Mouse (Mus musculus): ENCODE results near the gene Arhgdia.

The Arhgdia gene

GRCm38 (mm10) chr11:120613976-120614375, 32.6 kb upstream of the Arhgdia start:
- 77% methylated on average over 8 of the region's 8 CpGs for whole genome bisulfite sequencing

DNA sequence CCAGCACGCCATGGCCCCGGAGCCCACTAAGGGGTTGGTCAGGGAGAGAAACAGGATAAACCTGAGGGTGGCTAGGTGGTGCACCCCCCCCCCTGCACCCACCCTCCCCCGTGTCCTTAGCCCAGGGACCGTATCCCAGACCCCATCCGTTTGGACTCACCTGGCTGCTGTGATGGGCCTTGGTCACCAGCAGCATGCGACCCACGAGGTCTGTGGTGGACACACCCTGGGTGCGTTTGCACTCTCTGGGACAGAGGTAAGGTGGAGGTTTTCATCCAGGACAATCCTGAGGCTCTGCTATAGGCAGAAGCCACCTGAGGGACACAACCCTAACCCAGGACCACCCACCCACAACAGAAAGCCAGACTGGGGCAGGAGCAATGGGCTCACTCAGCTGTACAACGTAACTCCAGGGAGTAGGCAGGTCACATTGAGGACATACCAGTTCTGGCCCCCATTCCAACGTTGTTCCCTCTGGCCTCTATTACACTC, 32.1 kb upstream of the Arhgdia start:
- 88% methylated on average over 10 of the region's 10 CpGs for WGBS

DNA sequence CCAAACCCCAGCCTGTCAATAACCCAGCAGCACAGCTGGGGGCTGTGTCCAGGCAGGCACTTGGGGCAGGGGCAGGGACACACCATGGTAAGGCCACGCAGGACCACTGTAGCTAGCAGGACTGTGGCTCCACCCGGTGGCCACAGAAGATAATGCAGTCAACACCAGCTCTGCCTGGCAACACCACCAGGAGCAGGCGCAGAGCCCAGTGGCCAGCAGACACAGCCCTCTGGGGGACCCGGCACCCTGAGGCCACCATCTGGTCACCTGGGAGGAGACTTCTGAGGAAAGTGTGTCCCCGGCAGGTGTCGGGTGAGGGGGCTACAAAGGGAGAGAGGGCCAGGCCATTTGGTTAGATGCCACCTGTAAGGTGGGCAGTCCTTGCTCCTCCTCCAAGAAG, 31.3 kb upstream of the Arhgdia start:
- 37% methylated on average over 6 of the region's 6 CpGs for WGBS

DNA sequence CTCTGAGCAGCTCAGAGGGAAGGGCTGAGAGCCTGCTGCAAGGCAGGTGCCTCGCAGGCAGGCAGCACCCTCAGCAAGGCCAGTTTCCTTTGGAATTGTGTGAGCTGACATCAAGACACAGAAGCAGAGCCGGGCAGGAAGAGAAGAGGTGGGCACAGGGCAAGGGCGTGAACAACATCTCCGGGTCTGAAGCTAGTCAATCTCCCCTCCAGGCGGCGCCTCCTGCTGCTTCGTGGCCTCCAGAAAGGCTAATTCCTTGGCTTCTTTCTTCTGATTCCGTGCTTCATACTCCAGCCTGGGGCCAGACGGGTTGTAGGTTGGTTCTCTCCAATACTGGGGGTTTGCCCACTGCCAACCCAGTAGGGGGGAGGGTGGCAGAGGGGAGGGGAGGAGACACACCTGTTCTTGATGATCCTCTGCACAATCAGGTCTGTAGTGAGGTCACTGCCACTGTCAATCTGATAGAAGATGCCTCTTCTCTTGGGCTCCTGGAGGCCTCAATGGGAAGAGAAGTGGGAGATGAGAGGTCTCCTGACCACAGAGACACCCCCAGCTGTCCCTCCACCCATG, 29.1 kb upstream of the Arhgdia start:
- 72% methylated on average over 9 of the region's 9 CpGs for WGBS

DNA sequence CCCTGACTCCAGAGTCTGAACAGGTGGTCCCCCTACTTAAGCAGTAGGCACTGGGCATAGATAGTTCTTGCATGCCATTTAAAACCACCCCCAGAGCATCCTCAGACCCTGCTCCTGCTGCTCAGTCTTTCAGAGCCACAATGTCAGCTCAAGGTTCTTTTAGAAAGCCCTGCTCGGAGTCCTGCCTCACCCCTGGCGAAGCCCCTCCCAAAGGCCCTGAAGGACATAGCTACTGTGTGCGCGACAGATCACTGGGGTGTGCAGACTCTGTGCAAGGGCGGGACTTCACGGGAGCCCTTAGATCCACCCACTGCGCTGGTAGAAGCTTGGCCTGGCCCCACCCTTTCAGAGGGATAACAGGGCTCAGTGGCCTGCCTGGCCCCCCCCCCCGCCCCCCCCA, 27.8 kb upstream of the Arhgdia start:
- WGBS = 40% methylated on average over 8 of the region's 8 CpGs

- WGBS = 14% methylated on average over 45 of the region's 45 CpGs
Observed at GRCm38 (mm10) chr11:120608241-120609034, 27.0 kb upstream of the Arhgdia start, which contains the start of gene Npb. Npb (plus strand) TSS chr11:120608477.

- 72% methylated on average over 4 of the region's 4 CpGs for WGBS
Observed at GRCm38 (mm10) chr11:120606764-120607163, 25.3 kb upstream of the Arhgdia start.

GRCm38 (mm10) chr11:120605667-120606066, 24.2 kb upstream of the Arhgdia start:
- 73% methylated on average over 7 of the region's 7 CpGs for WGBS

DNA sequence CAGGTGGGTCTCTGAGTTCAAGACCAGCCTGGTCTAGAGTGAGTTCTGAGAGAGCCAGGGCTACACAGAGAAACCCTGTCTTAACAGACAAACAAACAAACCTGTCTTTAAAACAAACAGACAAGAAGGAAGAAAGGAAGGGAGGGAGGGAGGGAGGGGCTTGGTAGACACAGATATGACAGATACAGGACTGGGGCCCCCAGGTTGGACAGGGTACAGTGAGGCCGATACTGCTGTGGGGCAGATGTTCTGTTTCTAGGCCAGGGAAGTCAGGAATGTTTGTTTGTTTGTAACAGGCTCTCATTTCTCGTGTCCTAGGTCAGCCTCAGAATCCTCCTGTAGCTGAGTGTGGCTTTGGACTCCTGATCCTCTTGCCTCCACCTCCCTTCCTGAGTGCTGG, 22.1 kb upstream of the Arhgdia start:
- 79% methylated on average over 2 of the region's 2 CpGs for WGBS

GRCm38 (mm10) chr11:120600716-120601115, 19.3 kb upstream of the Arhgdia start:
- 93% methylated on average over 3 of the region's 3 CpGs for WGBS

DNA sequence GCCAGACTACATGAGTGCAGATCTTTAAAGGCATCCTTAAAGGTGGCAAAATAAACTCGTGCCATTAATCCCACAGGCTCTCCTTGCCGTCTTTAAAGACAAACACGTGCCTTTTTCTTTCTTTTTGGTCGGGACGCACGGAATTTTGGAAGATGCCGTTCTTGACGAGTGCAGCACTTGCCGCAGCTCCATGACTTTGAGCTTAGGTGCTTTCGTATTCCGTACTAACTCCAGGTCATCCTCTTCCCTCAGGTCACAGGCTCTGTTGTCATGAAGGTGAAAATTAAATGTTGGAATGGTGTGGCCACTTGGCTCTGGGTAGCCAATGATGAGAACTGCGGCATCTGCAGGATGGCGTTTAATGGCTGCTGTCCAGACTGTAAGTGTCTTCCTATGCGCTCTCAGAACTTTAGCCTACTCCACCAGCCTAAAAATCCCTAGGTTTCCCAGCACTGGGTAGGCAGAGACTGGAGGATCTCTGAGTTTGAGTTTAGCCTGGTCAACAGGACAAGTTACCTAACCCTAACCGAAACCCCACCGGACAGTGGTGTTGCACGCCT, 17.6 kb upstream of the Arhgdia start:
- WGBS = 36% methylated on average over 17 of the region's 17 CpGs

GRCm38 (mm10) chr11:120598283-120598989, 17.0 kb upstream of the Arhgdia start, which contains the start of the genes Alyref and Anapc11:
Alyref (minus strand) TSS chr11:120598365.
Anapc11 (plus strand) TSS chr11:120598421.
- WGBS = under 1% methylated on average over 88 of the region's 88 CpGs

DNA sequence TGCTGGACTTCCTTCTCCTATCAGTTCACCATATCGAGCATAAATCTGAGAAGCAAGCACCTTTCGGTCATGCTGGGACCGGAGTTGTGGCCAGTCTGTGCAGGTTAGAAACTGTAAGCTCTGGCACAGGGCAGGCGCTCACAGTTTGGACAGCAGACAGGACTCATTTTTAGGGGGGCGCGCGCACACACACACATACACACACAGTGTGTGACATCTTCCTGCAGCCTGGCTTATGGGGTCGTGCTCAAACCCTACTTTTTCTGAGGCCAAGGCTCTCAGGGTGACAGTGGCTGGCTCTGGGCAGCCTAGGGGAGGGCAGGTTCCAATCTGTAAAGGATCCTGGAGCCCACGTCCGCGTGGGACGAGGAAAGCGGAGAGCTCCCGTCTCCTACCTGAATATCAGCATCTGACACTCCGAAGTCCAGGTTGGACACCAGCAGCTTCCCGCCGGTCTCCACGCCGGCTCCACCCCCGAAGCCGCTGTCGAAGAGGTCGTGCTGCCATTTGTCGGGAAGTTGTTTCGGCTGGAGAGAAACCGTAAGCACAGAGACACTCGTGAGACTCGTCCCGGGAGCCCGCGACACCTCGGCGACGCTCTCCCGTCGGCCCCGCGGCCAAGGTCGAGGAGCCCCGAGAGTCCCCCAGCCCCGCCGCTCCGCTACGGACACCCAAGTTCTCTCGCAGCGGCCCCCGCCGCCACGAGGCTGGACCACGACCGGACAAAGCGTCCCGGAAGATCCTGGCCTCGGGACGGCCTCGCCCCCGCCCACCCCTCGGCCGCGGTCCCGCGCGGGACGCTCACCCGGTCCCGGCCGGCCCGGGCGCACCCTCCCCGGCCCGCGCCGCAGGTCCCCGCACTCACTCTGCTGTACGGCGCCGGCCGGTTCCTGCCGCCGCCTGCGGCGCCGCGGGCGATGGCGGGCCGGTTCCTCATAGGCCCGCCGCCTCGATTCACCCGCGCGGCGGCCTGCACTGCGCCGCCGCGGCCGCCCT, 16.1 kb upstream of the Arhgdia start:
- 4% methylated on average over 97 of the region's 99 CpGs for WGBS

DNA sequence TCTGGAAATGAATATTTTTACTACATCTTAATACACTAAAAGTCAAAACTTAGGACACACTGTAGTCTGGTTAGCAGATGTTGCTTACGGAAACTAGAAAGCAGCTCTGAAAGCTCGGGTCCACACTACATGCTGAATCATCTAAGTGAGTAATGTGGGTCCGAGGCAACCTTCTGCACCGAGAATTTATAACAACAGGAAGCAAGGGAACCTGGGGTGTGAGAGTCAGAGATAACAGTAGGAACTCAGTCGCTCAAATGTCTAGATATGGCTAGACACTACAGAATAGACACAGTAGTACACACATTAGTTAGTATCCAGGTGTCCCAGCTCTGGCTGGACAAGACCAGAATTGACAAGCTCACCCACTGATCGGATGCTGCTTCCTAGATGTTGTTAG, 7.1 kb upstream of the Arhgdia start:
- WGBS = 84% methylated on average over 6 of the region's 6 CpGs

- WGBS = 97% methylated on average over 1 of the region's 1 CpGs
Observed at GRCm38 (mm10) chr11:120583937-120584336, 2.5 kb upstream of the Arhgdia start.

- WGBS = 90% methylated on average over 2 of the region's 2 CpGs
Observed at GRCm38 (mm10) chr11:120582982-120583293, 1.5 kb upstream of the Arhgdia start.

DNA sequence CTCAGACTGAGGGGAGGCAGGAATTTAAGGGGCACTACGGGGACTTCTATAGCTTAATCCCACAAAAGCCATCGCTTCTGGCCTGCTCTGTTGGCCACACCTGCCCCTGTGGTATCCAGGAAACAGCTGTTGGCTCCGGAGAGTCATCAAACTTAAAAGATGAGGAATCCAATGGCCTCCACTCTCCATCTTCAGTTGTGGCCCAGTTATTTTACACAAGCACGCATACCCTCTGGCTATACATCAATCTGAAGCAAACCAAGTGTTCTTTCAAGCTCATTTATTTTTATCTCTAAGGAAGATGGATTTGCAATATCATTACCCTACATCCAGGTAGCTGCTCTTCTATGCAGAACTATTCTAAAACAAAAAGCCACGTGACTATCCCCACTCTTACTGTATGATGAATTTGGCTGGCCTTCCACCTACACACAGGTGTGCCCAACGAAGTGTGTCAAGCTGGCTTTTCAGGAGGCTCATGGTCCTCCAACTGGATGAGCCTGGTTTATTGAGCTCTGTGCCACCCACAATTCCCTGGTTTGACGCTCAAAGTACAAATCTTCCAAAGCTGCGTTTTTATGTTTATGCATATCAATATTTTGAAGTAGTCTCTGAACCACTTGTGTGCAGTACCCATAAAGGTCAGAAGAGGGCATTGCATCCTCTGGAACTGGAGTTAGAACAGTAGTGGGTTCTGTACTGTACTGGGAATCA, 1.0 kb upstream of the Arhgdia start:
- 54% methylated on average over 8 of the region's 8 CpGs for WGBS

- WGBS = under 1% methylated on average over 43 of the region's 44 CpGs
Observed at GRCm38 (mm10) chr11:120580871-120581331, 523 bp downstream of the Arhgdia start.

GRCm38 (mm10) chr11:120580190-120580589, 1.2 kb downstream of the Arhgdia start:
- 35% methylated on average over 7 of the region's 7 CpGs for WGBS
